Mouse (Mus musculus) small intestine, adult 2 months (tissue): ENCODE data around the gene Bcr.

Experiments
- CTCF ChIP-seq: fragments of 200-500 bp; IDR thresholded peaks from 2 replicates; pipeline ENCODE4 v1.5.1; 2012; ENCODE audit warnings: low read depth, mild to moderate bottlenecking, control low read depth, inconsistent platforms, low read length, moderate library complexity, mixed read lengths; ENCODE audit not compliant: insufficient replicate concordance, insufficient read length; ENCODE audit errors: extremely low read depth
- POLR2A ChIP-seq: fragments of 200-500 bp; IDR thresholded peaks from 2 replicates; pipeline ENCODE4 v1.6.1; 2012; ENCODE audit warnings: low read depth, mild to moderate bottlenecking, control low read depth, inconsistent platforms, low read length, moderate library complexity

- TF ChIP-seq CTCF (no peak), POLR2A (no peak)
Observed at GRCm38 (mm10) chr10:75105687-75106086, 45.3 kb downstream of the Bcr start.
